Mouse (Mus musculus) cerebellum, postnatal 4 days (tissue): ENCODE results near the gene Gm3591.
"Not testable (repeated sequence)": the region's sequence is repeated elsewhere in the genome, so short reads cannot be mapped to it uniquely, and the experiment has no call there.

Experiments used
- DNase-seq, 2 experiments: peaks; one replicate each; pipeline ENCODE4 v3.0.0; 2022; ENCODE audit warnings: low spot score in 2 of 2, mixed read lengths in 1 of 2

Gene Gm3591

GRCm38 (mm10) chr14:6412382-6412781 lies at the start of gene Gm3591:
Gm3591 (minus strand) TSS chr14:6412482.
- not testable (repeated sequence) for DNase-seq

GRCm38 (mm10) chr14:6444511-6444910 lies 32.2 kb upstream of the Gm3591 start, which contains the start of gene Gm3594:
Gm3594 (minus strand) TSS chr14:6444611.
- DNase-seq = not testable (repeated sequence)

- DNase-seq = peak in 1 of 2 experiments; percentile 14
Observed at GRCm38 (mm10) chr14:6440774-6441173, 28.5 kb upstream of the Gm3591 start.

- peak in 1 of 2 experiments; percentile 20 for DNase-seq
Observed at GRCm38 (mm10) chr14:6440206-6440605, 27.9 kb upstream of the Gm3591 start.

- peak; percentile 37 to 44 for DNase-seq
Observed at GRCm38 (mm10) chr14:6426766-6427165, 14.5 kb upstream of the Gm3591 start.

GRCm38 (mm10) chr14:6426353-6426752 lies 14.1 kb upstream of the Gm3591 start:
- peak in 1 of 2 experiments; percentile 1 for DNase-seq

- not testable (repeated sequence) for DNase-seq
Observed at GRCm38 (mm10) chr14:6390219-6390618, 22.1 kb downstream of the Gm3591 start, which contains the start of gene Gm16440. Gm16440 (minus strand) TSS chr14:6390319.
